Mouse (Mus musculus): ENCODE results near the gene Gpr3. TPM values are rescaled to one million over a fixed set of nuclear protein-coding genes. Genes with fewer than 3 reads are reported as not detected.

The Gpr3 gene
- polyA plus RNA-seq (2012; rRNA removed), result 0.17 TPM in 1 of 2 replicates, not detected in the other

GRCm38 (mm10) chr4:133211751-133212561, at the start of gene Gpr3, which contains the start of gene Cd164l2:
Gpr3 (minus strand) TSS chr4:133212536.
Cd164l2 (plus strand) TSS chr4:133212131.
- peaks cover 2% of the 10 kb centered on the region; the same call in 1 of the 2 replicates for H3K27me3 ChIP-seq (ENCODE audit: control insufficient read depth, insufficient read depth, low read length)
- no peaks in the 10 kb centered on the region for H3K36me3 ChIP-seq (ENCODE audit: control insufficient read depth, insufficient read depth, low read length)
- TF ChIP-seq POLR2A (IDR thresholded peaks at IDR 0.05; ENCODE audit: low read depth, low read length) (no peak), CTCF (IDR thresholded peaks at IDR 0.05; ENCODE audit: extremely low read depth, insufficient read length, insufficient replicate concordance, low read depth, low read length) (no peak)
- no peak within 1 kb of the TSS for H3K27ac ChIP-seq (ENCODE audit: insufficient read depth, low read depth, low read length)
- WGBS, result 4% methylated on average over 48 of the region's 52 CpGs
- peak within 1 kb of the TSS; percentile 70 for H3K4me3 ChIP-seq (ENCODE audit: low read depth, low read length)
- H3K4me1 ChIP-seq (ENCODE audit: control insufficient read depth, insufficient read depth, insufficient read length, low read length), result peaks cover 11% of the 10 kb centered on the region

DNA sequence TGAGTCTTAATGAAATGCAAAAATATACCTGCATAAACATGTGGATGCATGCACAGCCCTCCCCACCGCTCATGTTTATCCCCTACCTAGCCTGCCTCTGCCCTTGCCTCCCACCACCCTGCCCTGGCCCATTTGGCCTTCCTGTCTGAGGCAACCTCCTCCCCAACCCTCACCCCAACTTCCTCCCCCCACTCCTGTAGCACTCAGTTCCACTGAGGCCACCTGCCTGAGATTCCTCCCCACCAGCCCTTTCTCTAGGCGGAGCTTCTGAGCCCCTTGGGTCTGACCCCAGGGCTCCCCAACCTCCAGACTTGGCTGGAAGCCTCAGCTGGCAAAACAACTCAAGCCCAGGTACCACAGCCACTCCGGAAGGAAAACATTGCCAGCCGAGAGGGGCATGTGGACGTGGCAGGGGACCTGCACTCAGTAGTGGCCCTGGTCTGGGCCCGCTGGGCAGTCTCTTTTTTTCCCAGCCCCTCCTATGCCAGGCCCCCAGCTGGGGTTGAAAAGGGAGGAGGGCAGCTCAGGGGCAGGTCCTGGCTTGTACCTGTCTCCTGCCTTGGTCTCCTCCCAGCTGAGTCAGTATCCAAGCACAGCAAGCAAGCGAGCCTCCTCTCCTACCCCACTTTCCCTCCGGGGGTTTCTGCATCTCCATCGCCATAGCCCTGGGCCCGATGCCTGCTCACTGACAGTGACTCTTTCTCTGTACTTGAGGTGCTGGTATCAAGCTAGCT, 49.5 kb upstream of the Gpr3 start:
- no peak overlapping the region for H3K27ac ChIP-seq (ENCODE audit: insufficient read depth, low read depth, low read length)
- TF ChIP-seq POLR2A (IDR thresholded peaks at IDR 0.05; ENCODE audit: low read depth, low read length) (no peak), CTCF (IDR thresholded peaks at IDR 0.05; ENCODE audit: extremely low read depth, insufficient read length, insufficient replicate concordance, low read depth, low read length) (no peak)

DNA sequence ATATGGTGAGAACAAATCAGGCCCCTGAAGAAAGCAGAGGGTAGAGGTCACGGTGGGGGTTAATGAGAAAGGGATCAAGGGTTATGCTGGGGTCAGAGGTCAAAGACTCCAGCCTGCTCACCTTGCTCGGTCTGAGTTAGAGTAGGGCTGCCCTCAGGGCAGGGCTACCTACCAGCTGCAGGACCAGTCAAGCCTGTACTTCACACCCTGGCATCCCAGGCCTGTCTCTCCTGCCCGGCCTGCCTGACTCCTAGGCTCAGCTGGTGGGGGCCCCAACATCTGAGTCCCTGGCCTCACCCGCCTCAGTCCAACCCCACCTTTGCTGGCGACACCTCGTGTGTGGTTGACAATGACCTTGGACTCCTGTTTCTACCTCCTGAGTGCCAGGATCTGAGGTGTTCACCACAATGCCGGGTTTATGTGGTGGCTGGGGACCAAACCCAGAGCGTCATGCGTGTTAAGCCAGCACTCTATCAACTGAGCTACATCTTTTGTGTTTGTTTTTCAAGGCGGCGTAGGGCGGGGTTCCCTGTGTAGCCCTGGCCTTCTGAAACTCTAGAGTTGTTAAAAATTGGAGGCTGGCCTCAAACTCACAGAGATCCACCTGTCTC, 45.6 kb upstream of the Gpr3 start:
- TF ChIP-seq CTCF (IDR thresholded peaks at IDR 0.05; ENCODE audit: extremely low read depth, insufficient read length, insufficient replicate concordance, low read depth, low read length), result no peak
- TF ChIP-seq POLR2A (IDR thresholded peaks at IDR 0.05; ENCODE audit: low read depth, low read length), result 0 out of 2 replicates have a peak, but pooled peaks have one; percentile 19
- Histone ChIP-seq H3K4me3 (ENCODE audit: low read depth, low read length) (no peak overlapping the region), H3K27me3 (ENCODE audit: control insufficient read depth, insufficient read depth, low read length) (no peaks in the 10 kb centered on the region), H3K4me1 (ENCODE audit: control insufficient read depth, insufficient read depth, insufficient read length, low read length) (peaks cover 22% of the 10 kb centered on the region), H3K36me3 (ENCODE audit: control insufficient read depth, insufficient read depth, low read length) (no peaks in the 10 kb centered on the region), H3K27ac (ENCODE audit: insufficient read depth, low read depth, low read length) (peak overlapping the region; percentile 20; the same call in 1 of the 2 replicates)
- WGBS, result 26% methylated on average over 12 of the region's 12 CpGs

More for the DNA sequence above, 49.5 kb upstream of the Gpr3 start:
- H3K36me3 ChIP-seq (ENCODE audit: control insufficient read depth, insufficient read depth, low read length), result peaks cover 19% of the 10 kb centered on the region
- WGBS, result 66% methylated on average over 10 of the region's 10 CpGs
- peak overlapping the region; percentile 51; the same call in 1 of the 2 replicates for H3K4me3 ChIP-seq (ENCODE audit: low read depth, low read length)
- H3K27me3 ChIP-seq (ENCODE audit: control insufficient read depth, insufficient read depth, low read length), result no peaks in the 10 kb centered on the region
- H3K4me1 ChIP-seq (ENCODE audit: control insufficient read depth, insufficient read depth, insufficient read length, low read length), result peaks cover 15% of the 10 kb centered on the region

DNA sequence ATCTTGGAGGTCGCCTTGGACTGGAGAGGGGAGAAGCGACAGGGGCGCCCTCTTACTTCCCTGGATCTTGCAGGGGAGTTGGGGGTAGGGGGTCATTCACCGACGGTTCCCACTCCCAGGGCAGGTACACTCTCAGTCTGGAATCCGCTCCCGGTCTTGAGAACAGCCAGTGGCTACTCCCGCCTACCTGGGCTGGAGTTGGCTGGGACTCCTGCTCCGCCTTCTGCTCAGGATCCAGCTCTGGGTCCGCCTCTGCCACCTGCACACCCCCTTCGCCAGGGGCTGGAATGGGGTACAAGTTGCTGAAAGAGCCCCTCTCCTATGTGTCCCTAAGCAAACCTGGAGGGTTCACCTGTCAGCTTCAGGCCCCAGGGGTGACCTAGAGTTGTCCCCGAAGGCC, 44.9 kb upstream of the Gpr3 start:
- Histone ChIP-seq H3K4me1 (ENCODE audit: control insufficient read depth, insufficient read depth, insufficient read length, low read length) (peaks cover 22% of the 10 kb centered on the region), H3K27me3 (ENCODE audit: control insufficient read depth, insufficient read depth, low read length) (no peaks in the 10 kb centered on the region), H3K4me3 (ENCODE audit: low read depth, low read length) (peak overlapping the region; percentile 49), H3K27ac (ENCODE audit: insufficient read depth, low read depth, low read length) (no peak overlapping the region; the same call in 1 of the 2 replicates), H3K36me3 (ENCODE audit: control insufficient read depth, insufficient read depth, low read length) (no peaks in the 10 kb centered on the region; the same call in 1 of the 2 replicates)
- WGBS, result 24% methylated on average over 12 of the region's 12 CpGs
- no peak for TF ChIP-seq CTCF (IDR thresholded peaks at IDR 0.05; ENCODE audit: extremely low read depth, insufficient read length, insufficient replicate concordance, low read depth, low read length)
- no peak for TF ChIP-seq POLR2A (IDR thresholded peaks at IDR 0.05; ENCODE audit: low read depth, low read length)

DNA sequence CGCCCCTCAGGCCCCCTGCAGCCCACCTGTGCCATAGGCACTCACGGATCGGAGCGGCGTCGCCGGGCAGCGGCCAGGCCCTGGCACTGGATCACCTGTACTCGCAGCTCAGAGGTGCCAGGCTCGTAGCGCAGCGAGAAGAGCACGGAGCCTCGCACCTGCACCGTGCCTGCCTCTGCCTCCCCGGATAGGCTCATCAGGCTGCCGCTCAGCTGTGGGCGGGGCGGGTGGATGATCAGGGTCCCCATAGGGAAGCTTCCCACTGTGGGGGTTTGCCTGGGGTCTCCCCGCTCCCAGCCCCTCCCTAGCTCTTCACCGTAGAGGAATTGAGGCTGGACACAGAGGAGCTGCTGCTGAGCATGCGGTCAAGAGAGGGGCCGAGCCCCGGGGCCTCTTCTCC, 44.5 kb upstream of the Gpr3 start:
- WGBS, result 24% methylated on average over 24 of the region's 24 CpGs

DNA sequence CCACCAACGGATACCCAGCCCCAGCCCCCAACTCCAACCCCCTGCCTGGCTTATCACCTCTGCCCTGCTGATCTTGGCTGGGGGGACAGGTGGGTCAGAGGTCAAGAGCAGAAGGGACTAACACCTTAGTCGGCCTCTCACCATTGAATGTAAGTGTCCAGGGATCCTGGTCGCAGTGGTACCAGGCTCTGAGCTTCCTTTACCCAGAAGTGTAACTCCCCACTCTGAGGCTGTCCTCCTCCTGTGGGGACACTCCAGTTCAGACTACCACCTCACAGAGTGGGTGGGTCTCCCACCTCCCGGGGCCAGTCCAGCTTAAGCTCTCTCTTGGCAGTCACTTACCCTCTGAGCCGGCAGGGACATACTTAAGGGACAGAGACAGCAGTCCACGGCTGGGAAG, 43.1 kb upstream of the Gpr3 start:
- no peaks in the 10 kb centered on the region; the same call in none of the 2 replicates for H3K36me3 ChIP-seq (ENCODE audit: control insufficient read depth, insufficient read depth, low read length)
- H3K27ac ChIP-seq (ENCODE audit: insufficient read depth, low read depth, low read length), result no peak overlapping the region
- no peaks in the 10 kb centered on the region for H3K27me3 ChIP-seq (ENCODE audit: control insufficient read depth, insufficient read depth, low read length)
- H3K4me1 ChIP-seq (ENCODE audit: control insufficient read depth, insufficient read depth, insufficient read length, low read length), result peaks cover 29% of the 10 kb centered on the region
- 90% methylated on average over 6 of the region's 6 CpGs for WGBS
- H3K4me3 ChIP-seq (ENCODE audit: low read depth, low read length), result no peak overlapping the region
- TF ChIP-seq CTCF (IDR thresholded peaks at IDR 0.05; ENCODE audit: extremely low read depth, insufficient read length, insufficient replicate concordance, low read depth, low read length) (no peak), POLR2A (IDR thresholded peaks at IDR 0.05; ENCODE audit: low read depth, low read length) (no peak)

More for the DNA sequence above, 44.5 kb upstream of the Gpr3 start:
- Histone ChIP-seq H3K27me3 (ENCODE audit: control insufficient read depth, insufficient read depth, low read length) (no peaks in the 10 kb centered on the region), H3K27ac (ENCODE audit: insufficient read depth, low read depth, low read length) (no peak overlapping the region), H3K36me3 (ENCODE audit: control insufficient read depth, insufficient read depth, low read length) (no peaks in the 10 kb centered on the region; the same call in 1 of the 2 replicates), H3K4me1 (ENCODE audit: control insufficient read depth, insufficient read depth, insufficient read length, low read length) (peaks cover 22% of the 10 kb centered on the region), H3K4me3 (ENCODE audit: low read depth, low read length) (peak overlapping the region; percentile 49)
- TF ChIP-seq POLR2A (IDR thresholded peaks at IDR 0.05; ENCODE audit: low read depth, low read length) (no peak), CTCF (IDR thresholded peaks at IDR 0.05; ENCODE audit: extremely low read depth, insufficient read length, insufficient replicate concordance, low read depth, low read length) (no peak)

All from small intestine, adult 2 months (tissue).